Mouse (Mus musculus) megakaryocyte, embryonic 14.5 days (primary cell): Measurements from ENCODE around the gene Fntb.

Experiments
- FLI1 ChIP-seq: IDR thresholded peaks from 2 replicates; pipeline ENCODE4 v1.6.1; 2012; ENCODE audit warnings: low read length, inconsistent platforms, mixed read lengths
- GATA1 ChIP-seq: IDR thresholded peaks from 3 replicates; pipeline ENCODE4 v1.6.1; 2012; ENCODE audit warnings: mixed read lengths, low read length, inconsistent platforms, borderline replicate concordance

DNA sequence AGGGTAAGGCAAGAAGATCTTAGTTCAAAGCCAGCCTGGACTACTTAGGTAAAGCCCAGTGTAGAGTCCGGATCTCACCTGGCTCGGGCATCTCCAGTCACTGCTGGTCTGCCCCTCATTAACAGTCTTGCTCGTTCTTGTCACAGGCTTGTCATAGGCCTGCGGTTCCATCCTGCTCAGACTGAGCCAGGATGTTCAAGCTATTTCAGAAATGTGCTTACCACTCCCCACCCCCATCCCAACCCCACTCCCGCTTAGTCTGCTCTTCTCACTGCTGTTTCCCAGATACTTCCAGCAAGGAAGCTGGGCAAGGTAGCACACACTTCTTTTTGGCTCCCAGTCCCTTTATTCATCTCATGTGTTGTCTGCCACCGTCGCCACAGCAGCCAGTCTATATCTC lies 104.2 kb downstream of the Fntb start:
- no peak for TF ChIP-seq GATA1
- no peak for TF ChIP-seq FLI1
